Mouse (Mus musculus) hindbrain, embryonic 14.5 days (tissue): Measurements from ENCODE around the gene Stambpl1. TPM values are rescaled to one million over a fixed set of nuclear protein-coding genes. Genes with fewer than 3 reads are reported as not detected.
"Not testable (repeated sequence)": the region's sequence is repeated elsewhere in the genome, so short reads cannot be mapped to it uniquely, and the experiment has no call there.

Experiments used
- ATAC-seq: fragments of 200-750 bp; cut with Nextera tagmentation; 2 replicates; pipeline ENCODE4 v1.8.0; 2017; ENCODE audit warnings: moderate number of reproducible peaks, mild to moderate bottlenecking, moderate TSS enrichment, moderate library complexity; ENCODE audit not compliant: low FRiP score
- DNase-seq: peaks from one replicate; pipeline ENCODE4 v3.0.0-alpha.2; 2015; ENCODE audit warnings: low spot score
- H3K27ac ChIP-seq: fragments of 300-500 bp; sonication (generic); 2 replicates; pipeline ENCODE4 v1.5.1; 2014; ENCODE audit warnings: mild to moderate bottlenecking, moderate library complexity
- H3K27me3 ChIP-seq: fragments of 300-500 bp; sonication (generic); 2 replicates; pipeline ENCODE4 v1.6.1; 2014; ENCODE audit warnings: mild to moderate bottlenecking, low read length, mixed read lengths; ENCODE audit not compliant: control insufficient read depth, insufficient read depth
- H3K36me3 ChIP-seq: fragments of 300-500 bp; sonication (generic); replicated peaks from 2 replicates; pipeline ENCODE4 v1.6.1; 2014; ENCODE audit not compliant: control insufficient read depth, insufficient read depth
- H3K4me1 ChIP-seq: fragments of 300-500 bp; sonication (generic); replicated peaks from 2 replicates; pipeline ENCODE4 v1.6.1; 2014; ENCODE audit warnings: antibody characterized with exemption, low read length, mixed read lengths; ENCODE audit not compliant: control insufficient read depth, insufficient read depth
- H3K4me2 ChIP-seq: fragments of 300-500 bp; sonication (generic); replicated peaks from 2 replicates; pipeline ENCODE4 v1.6.1; 2014; ENCODE audit warnings: mild to moderate bottlenecking, moderate library complexity
- H3K4me3 ChIP-seq: fragments of 300-500 bp; sonication (generic); replicated peaks from 2 replicates; pipeline ENCODE4 v1.5.1; 2014; ENCODE audit warnings: mild to moderate bottlenecking, low read length
- H3K9ac ChIP-seq: fragments of 300-500 bp; sonication (generic); 2 replicates; pipeline ENCODE4 v1.6.1; 2014
- H3K9me3 ChIP-seq: fragments of 300-500 bp; sonication (generic); 2 replicates; pipeline ENCODE4 v1.6.1; 2016; ENCODE audit warnings: low read length; ENCODE audit not compliant: control insufficient read depth
- WGBS: fragments of 180-500 bp; shearing (Covaris S2); extraction: QIAGEN DNeasy Blood & Tissue Kit; methylation state at CpG from one replicate; pipeline ENCODE4 v1.1.7; 2014; 5-methylcytosine and 5-hydroxymethylcytosine counted together
- polyA plus RNA-seq: library from polyadenylated mRNA; unstranded; fragments of >200 nt; fragmentation: Nextera tagmentation; extraction: Ambion mirVana; gene quantifications from 2 replicates; pipeline ENCODE4 v1.2.1, GENCODE M21; 2014

Stambpl1 gene
- polyA plus RNA-seq, 1 experiment from 2014 or later: 18.6 TPM

DNA sequence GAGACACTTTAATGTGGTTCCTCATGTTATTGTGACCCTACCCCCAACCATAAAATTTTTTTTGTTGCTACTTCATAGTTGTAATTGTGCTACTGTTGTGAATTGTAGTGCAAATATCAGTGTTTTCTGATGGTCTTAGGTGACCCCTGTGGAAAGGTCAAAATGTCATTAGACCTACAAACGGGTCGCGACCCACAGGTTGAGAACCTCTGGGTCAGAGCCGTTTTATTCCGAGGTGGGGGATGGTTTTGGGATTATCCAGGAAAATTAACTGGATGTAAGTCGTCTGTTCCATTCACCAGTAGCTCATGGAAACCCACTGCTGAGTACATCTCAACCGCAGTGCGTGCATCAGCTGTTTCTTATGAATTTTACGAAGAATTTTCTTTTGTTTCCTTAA, 1.7 kb downstream of the Stambpl1 start:
- Histone ChIP-seq H3K4me2 (peak overlapping the region; percentile 86), H3K9me3 (no peaks in the 10 kb centered on the region), H3K27ac (no peak overlapping the region), H3K4me1 (peaks cover 10% of the 10 kb centered on the region; the same call in 1 of the 2 replicates), H3K9ac (peak overlapping the region; percentile 78; the same call in 1 of the 2 replicates), H3K36me3 (no peaks in the 10 kb centered on the region), H3K27me3 (peaks cover 6% of the 10 kb centered on the region; the same call in 1 of the 2 replicates), H3K4me3 (peak overlapping the region; percentile 60)
- WGBS: 60% methylated on average over 9 of the region's 9 CpGs
- ATAC-seq: no peak
- DNase-seq: no peak

DNA sequence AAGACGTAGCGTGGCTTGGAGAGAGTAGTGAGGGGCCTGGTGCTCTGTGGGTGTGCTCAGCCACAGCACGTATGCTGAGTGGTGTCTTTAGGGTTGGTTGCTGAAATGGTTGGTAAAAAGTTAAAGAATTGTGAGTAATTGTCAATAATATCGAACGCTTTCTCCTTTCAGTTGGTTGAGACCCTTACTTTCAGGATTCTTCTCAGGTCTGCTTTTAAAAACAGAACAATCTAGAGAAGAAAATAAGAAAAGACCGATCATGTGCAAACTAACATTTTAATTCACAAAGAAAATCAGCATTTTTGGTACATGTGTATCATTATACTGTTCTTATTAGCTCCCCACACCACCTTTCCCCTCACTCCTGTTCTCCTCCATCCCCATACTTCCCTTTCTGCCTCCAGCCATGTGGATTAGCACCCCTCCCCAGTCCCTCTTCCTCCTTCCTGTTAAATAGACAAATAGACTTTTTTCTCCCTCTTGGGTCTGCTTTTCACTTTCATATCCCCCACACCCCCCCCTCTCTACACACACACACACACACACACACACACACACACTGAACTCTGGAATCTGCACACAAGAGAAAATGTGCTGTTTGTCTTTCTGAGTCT, 2.2 kb downstream of the Stambpl1 start:
- peaks cover 10% of the 10 kb centered on the region; the same call in 1 of the 2 replicates for H3K4me1 ChIP-seq
- DNase-seq (no peak), ATAC-seq (no peak)
- H3K9me3 ChIP-seq: no peaks in the 10 kb centered on the region
- H3K9ac ChIP-seq: no peak overlapping the region
- no peaks in the 10 kb centered on the region for H3K36me3 ChIP-seq
- H3K4me3 ChIP-seq: peak overlapping the region; percentile 60; the same call in 1 of the 2 replicates
- 89% methylated on average over 6 of the region's 6 CpGs for WGBS
- peak overlapping the region; percentile 86 for H3K4me2 ChIP-seq
- no peak overlapping the region for H3K27ac ChIP-seq
- H3K27me3 ChIP-seq: peaks cover 6% of the 10 kb centered on the region; the same call in 1 of the 2 replicates

DNA sequence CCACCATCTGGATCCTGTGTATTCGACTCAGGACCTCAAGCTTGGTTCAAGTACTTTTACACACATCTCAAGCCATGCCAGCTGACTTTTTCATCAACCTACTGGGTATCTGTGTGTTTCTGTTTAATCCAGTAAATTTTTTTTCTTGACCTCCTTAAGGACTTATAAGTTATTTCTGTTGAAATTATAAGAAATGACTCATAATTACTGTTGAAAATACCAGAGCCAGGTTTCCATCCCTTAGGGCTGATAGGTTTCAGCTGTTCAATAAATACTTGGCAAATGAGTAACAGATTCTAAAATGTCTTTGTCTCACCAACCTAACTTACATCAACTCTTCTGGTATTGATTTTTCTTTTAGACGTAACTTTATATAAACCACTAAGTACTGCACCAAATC, 3.0 kb downstream of the Stambpl1 start:
- Histone ChIP-seq H3K27me3 (peaks cover 6% of the 10 kb centered on the region; the same call in 1 of the 2 replicates), H3K4me3 (no peak overlapping the region), H3K9ac (no peak overlapping the region), H3K27ac (no peak overlapping the region), H3K4me1 (peaks cover 10% of the 10 kb centered on the region; the same call in 1 of the 2 replicates), H3K4me2 (no peak overlapping the region), H3K9me3 (no peaks in the 10 kb centered on the region), H3K36me3 (no peaks in the 10 kb centered on the region)
- DNase-seq: no peak
- no peak for ATAC-seq
- WGBS: 80% methylated on average over 2 of the region's 2 CpGs

DNA sequence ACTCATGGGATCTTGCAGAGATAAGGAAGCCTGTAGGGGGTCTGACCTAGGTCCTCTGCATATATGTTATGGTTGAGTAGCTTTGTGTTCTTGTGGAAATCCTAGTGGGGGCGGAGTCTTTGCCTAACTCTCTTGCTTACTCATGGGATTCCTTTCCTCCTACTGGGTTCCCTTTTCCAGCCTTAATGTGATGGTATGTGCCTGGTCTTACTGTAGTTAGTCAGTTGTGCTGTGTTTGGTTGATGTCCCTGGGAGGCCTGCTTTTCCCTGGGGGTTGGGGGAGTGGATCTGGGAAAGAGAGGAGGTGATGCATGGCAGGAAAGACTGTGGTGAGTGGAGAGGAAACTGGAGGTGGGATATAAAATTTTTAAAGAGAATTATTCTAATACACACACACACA, 6.0 kb downstream of the Stambpl1 start:
- DNase-seq (no peak), ATAC-seq (no peak)
- Histone ChIP-seq H3K4me1 (peaks cover 10% of the 10 kb centered on the region; the same call in 1 of the 2 replicates), H3K4me2 (no peak overlapping the region), H3K36me3 (no peaks in the 10 kb centered on the region), H3K9me3 (no peaks in the 10 kb centered on the region), H3K27ac (no peak overlapping the region), H3K4me3 (no peak overlapping the region), H3K27me3 (peaks cover 6% of the 10 kb centered on the region; the same call in 1 of the 2 replicates), H3K9ac (no peak overlapping the region)
- WGBS: 88% methylated on average over 1 of the region's 1 CpGs

DNA sequence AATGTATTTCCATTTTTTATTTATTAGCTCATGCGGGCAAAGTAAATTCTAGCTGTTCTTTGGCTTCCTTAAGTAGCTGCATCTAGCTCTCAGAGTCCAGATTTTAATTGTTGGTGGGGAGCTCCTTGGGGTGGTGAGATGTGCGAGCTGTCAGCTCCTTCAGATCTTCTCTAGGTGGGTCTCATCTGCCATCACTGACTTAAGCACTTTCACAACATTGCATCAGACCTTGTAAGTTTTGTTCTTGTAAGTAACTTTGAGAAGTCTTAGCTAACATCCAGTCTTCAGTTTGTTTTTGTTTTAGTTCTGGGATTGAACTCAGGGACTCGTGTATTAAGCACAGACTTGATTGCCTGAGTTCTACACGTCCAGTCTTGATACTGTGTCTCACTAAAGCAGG, 6.9 kb downstream of the Stambpl1 start:
- H3K27me3 ChIP-seq: peaks cover under 1% of the 10 kb centered on the region; the same call in 1 of the 2 replicates
- no peak overlapping the region for H3K4me2 ChIP-seq
- no peak overlapping the region for H3K27ac ChIP-seq
- no peaks in the 10 kb centered on the region for H3K9me3 ChIP-seq
- H3K9ac ChIP-seq: no peak overlapping the region
- H3K36me3 ChIP-seq: no peaks in the 10 kb centered on the region
- 92% methylated on average over 4 of the region's 4 CpGs for WGBS
- no peak for ATAC-seq
- no peak overlapping the region for H3K4me3 ChIP-seq
- peaks cover 3% of the 10 kb centered on the region; the same call in 1 of the 2 replicates for H3K4me1 ChIP-seq
- DNase-seq: no peak

DNA sequence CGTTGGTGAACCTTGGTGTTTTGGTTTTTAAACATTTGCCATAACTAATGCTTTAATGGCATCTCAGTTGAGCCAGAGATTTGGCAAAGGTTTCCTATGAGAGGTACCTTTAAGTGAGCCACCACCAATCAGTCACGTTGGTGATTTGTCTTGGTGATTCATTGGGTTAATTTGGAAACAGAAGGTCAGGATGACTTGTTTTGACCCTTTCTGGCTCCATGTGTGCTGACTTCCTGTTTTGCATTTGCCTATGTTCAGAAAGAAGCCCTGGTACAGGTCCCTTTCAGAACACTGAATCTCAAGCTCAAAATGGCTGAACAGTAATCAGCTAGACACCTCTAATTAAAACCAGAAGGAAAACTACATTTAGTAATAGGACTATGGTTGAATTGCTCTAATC, 7.5 kb downstream of the Stambpl1 start:
- ATAC-seq (no peak), DNase-seq (no peak)
- no peak overlapping the region for H3K9ac ChIP-seq
- no peak overlapping the region for H3K27ac ChIP-seq
- WGBS: 86% methylated on average over 2 of the region's 2 CpGs
- H3K4me2 ChIP-seq: no peak overlapping the region
- H3K27me3 ChIP-seq: no peaks in the 10 kb centered on the region
- no peaks in the 10 kb centered on the region for H3K36me3 ChIP-seq
- no peaks in the 10 kb centered on the region for H3K9me3 ChIP-seq
- H3K4me1 ChIP-seq: no peaks in the 10 kb centered on the region
- no peak overlapping the region for H3K4me3 ChIP-seq

DNA sequence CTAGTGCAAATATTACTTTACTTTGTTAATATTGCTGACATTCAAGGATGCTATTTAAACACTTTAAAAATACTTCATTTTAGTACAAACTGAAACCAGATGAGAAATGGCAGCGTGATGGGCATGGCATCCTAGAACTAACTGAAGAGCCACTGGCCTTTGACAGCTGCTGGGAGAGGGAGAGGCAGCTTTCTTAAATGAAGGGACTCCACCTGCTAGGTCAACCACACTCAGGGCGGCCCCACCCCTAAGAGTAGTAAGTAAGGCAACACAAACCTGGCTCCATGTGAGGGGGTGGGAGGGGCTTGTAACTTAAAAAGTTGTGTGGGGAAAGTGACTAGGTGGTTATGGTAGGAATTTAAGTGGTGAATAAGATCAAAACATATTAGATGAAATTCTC, 10.6 kb downstream of the Stambpl1 start:
- Histone ChIP-seq H3K9me3 (no peaks in the 10 kb centered on the region), H3K4me2 (no peak overlapping the region), H3K27ac (no peak overlapping the region), H3K27me3 (no peaks in the 10 kb centered on the region), H3K9ac (no peak overlapping the region), H3K36me3 (no peaks in the 10 kb centered on the region), H3K4me1 (no peaks in the 10 kb centered on the region), H3K4me3 (no peak overlapping the region)
- DNase-seq: no peak
- WGBS: 81% methylated on average over 2 of the region's 2 CpGs
- ATAC-seq: no peak

DNA sequence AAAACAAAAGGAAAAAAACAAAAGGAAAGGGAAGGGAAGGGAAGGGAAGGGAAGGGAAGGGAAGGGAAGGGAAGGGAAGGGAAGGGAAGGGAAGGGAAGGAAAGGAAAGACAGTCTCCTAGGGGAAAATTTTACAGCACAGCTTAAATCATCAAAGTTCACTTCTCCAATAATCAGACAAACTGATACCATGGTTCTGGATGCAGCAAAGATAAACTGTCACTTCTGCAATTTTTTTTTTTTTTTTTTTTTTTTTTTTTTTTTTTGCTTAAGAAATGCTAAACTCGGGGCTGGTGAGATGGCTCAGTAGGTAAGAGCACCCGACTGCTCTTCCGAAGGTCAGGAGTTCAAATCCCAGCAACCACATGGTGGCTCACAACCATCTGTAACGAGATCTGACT, 14.1 kb downstream of the Stambpl1 start:
- H3K27me3 ChIP-seq, H3K4me1 ChIP-seq, ATAC-seq, H3K27ac ChIP-seq, DNase-seq, H3K9ac ChIP-seq, H3K9me3 ChIP-seq, H3K4me2 ChIP-seq, H3K36me3 ChIP-seq, H3K4me3 ChIP-seq: not testable (repeated sequence)
- 65% methylated on average over 4 of the region's 4 CpGs for WGBS

DNA sequence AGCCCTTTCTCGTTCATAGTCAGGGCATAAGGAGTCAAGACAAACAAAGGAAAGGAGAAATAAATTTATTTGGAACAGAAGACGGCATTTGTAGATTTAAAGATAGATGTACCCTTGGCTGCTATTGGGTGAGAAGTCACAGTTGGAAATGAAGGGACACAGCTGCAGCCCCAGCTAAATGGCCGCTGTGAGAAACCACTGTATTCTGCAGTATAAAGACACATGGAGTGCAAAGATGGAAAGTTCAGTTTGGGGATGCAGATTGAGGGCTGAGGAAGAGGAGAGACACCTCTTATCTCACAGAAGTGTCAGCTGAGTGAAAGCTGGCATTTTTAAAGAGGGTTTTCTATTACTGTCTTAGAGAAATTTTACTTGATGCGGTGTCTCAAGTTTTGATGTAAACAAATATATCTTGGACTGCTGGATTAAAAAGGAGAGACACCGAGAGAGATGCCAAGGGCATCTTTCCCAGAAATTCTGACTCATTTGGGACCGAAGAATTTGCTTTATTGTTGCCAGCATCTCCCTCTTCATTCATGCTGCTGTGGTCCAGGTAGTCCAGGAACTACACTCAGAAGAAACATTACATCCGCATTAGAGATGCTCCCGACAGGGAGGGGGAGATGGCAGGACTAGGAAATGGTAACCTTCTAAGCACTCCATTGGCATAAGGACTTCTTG, 14.9 kb downstream of the Stambpl1 start:
- Histone ChIP-seq H3K27me3 (no peaks in the 10 kb centered on the region), H3K4me2 (no peak overlapping the region), H3K36me3 (no peaks in the 10 kb centered on the region), H3K4me3 (no peak overlapping the region), H3K27ac (no peak overlapping the region), H3K9me3 (no peaks in the 10 kb centered on the region), H3K4me1 (no peaks in the 10 kb centered on the region), H3K9ac (no peak overlapping the region)
- DNase-seq: no peak
- 86% methylated on average over 8 of the region's 8 CpGs for WGBS
- no peak for ATAC-seq
